Mouse (Mus musculus): ENCODE data around the gene Jmjd8. TPM values are rescaled to one million over a fixed set of nuclear protein-coding genes. Genes with fewer than 3 reads are reported as not detected.
"Not testable (repeated sequence)": the region's sequence is repeated elsewhere in the genome, so short reads cannot be mapped to it uniquely, and the experiment has no call there.

Jmjd8 gene
- total RNA-seq, 2 experiments from 2014 or later, result 11.5 to 13.0 TPM

DNA sequence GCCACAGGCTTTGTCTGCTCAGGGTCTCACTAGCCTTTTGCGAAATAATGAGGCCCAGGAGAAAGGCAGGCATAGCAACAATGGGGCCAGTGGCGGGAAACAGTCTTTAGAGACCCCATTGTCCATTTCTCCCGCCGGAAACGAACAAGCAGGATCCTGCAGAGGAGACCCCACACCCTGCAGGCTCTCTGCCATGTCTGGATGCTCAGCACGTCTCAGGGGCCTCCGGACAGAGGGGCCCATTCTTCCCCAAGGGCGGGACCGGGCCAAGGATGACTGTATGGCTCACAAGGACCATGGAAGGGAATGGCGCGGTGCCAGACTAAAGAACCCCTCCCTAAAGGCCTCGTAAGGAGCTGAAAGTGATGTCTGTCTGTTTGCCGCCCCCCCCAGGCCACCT, 34.5 kb upstream of the Jmjd8 start:
- no peak for DNase-seq
- no peak for TF ChIP-seq CTCF (IDR thresholded peaks at IDR 0.05)
- H3K27ac ChIP-seq, result peak overlapping the region; percentile 91; the same call in 1 of the 2 replicates
- no peak overlapping the region for H3K4me3 ChIP-seq
- intact Hi-C loops (cut with DNase I), result loop anchor here (10.0 kb wide), 1 partner anchor 219 kb away; the partner anchor contains the start of genes Lmf1 and Sox8

DNA sequence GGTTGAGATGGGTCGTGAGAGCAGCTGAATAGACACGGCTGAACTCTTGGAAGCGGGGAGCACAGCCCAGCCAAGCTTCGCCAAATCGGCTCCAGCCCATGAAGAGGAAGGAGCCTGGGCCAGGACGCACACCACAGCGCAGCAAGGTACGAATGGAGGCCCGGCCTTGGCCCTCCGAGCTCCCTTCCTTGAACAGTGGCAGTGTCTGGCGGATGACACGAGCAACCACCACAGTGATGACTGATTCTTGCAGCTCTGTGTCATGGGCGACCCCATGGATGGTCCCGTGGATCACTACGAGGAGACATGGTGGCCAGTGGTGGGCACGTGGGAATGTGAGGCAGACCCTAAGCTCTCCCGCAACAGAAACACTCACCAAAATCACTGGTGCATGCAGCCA, 33.7 kb upstream of the Jmjd8 start:
- H3K4me3 ChIP-seq, result 0 out of 2 replicates have a peak overlapping the region, but pooled peaks have one; percentile 12
- intact Hi-C loops (cut with DNase I), result loop anchor here (10.0 kb wide), 1 partner anchor 220 kb away; the partner anchor contains the start of genes Lmf1 and Sox8
- no peak for TF ChIP-seq CTCF (IDR thresholded peaks at IDR 0.05)
- no peak for DNase-seq
- no peak overlapping the region for H3K27ac ChIP-seq

DNA sequence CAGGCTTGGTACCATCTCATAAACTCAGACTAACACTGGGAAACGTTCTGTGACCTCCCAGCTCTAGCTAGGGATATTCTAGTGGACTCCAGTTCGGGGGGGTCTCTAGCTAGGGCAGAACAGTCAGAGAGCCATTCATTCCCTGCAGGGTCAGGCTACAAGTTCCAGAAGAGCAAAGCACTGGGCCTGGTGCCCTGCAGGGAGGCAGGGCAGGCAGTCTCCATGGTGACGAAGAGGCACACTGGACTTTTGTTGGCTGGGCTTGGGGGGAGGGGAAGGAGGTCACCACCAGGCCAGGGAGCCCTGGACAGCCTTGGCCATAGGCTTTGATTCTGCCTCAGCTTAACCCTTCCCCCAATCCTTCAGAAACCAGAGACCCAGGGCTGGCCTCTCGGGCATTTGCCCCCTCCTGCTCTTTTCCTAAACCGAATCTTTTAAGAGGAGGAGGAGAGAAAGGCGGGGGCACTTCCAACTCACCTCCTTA, 33.0 kb upstream of the Jmjd8 start, which contains the start of gene AC134908.4:
TSS of gene AC134908.4 (minus strand) at position 51 of the 484 bp plus-strand sequence.
- peak within 1 kb of the TSS; percentile 83 for H3K4me3 ChIP-seq
- TF ChIP-seq CTCF (IDR thresholded peaks at IDR 0.05), result no peak
- DNase-seq, result no peak
- intact Hi-C loops (cut with DNase I), result loop anchor here (10.0 kb wide), 1 partner anchor 221 kb away; the partner anchor contains the start of genes Lmf1 and Sox8
- H3K27ac ChIP-seq, result peak within 1 kb of the TSS; percentile 87

DNA sequence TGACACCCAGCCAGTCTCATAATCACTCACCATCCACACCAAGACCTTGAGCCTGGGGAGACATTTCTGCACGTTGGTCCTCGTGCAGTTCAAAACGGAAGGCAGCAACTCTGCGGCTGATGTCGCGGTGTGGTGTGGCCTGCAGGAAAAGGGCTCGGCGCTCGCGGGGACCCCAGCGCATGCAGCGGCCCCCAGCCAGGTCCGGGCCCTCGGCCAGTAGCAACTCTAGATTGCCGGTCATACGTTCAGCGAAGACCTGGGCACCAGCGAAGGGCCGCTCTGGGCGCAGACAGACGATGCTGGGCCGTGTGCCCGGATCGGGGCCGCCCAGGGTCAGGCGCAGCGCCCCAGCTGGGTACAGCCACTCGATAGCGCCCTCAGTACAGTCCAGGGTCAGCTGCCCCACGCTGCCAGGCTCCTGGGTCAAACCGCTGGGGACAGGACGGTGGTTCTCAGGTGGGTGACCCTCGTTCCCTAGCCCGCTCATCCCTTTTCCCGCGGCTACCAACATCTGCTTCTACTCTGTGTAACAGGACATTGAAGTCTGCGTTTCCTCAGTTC, 32.4 kb upstream of the Jmjd8 start:
- peak overlapping the region; percentile 87 for H3K27ac ChIP-seq
- peak; percentile 3; the same call in 1 of the 2 replicates for TF ChIP-seq CTCF (IDR thresholded peaks at IDR 0.05)
- intact Hi-C loops (cut with DNase I), result loop anchor here (10.0 kb wide), 1 partner anchor 221 kb away; the partner anchor contains the start of genes Lmf1 and Sox8
- peak; percentile 85 for DNase-seq
- peak overlapping the region; percentile 83 for H3K4me3 ChIP-seq

GRCm38 (mm10) chr17:25796951-25797369, 31.7 kb upstream of the Jmjd8 start, which contains the start of gene Metrn:
TSS of gene Metrn (minus strand) at chr17:25797136.
- peak; percentile 93 for DNase-seq
- intact Hi-C loops (cut with DNase I), result loop anchor here (10.0 kb wide), 1 partner anchor 222 kb away; the partner anchor contains the start of genes Lmf1 and Sox8
- Histone ChIP-seq H3K27ac (peak within 1 kb of the TSS; percentile 87), H3K4me3 (peak within 1 kb of the TSS; percentile 83)
- no peak for TF ChIP-seq CTCF (IDR thresholded peaks at IDR 0.05)

DNA sequence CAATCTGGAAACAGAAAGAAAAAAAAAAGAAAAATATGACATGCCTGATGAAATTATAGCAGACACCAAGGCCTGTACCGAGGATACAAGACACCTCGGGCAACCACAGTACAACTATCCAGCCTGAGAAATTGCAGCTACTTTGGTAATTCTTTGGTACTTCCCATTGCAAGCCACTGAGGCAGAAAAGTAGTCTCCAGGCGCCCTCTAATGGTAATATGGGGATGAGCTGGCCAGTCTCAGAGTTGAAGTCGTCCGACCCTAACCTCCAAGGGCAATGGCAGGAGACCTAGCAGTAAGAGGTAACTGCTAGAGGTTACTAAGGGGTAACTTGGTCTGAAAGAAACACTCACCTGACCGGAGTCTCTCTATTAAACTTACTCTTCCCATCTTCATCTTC, 27.6 kb upstream of the Jmjd8 start:
- DNase-seq, result peak; percentile 68
- no peak overlapping the region for H3K27ac ChIP-seq
- intact Hi-C loops (cut with DNase I), result loop anchor here (1.0 to 2.0 kb wide), 2 partner anchors 28 to 68 kb away; partner anchors contain the start of gene Narfl
- H3K4me3 ChIP-seq, result no peak overlapping the region
- peak; percentile 97 for TF ChIP-seq CTCF (IDR thresholded peaks at IDR 0.05)

GRCm38 (mm10) chr17:25802825-25803517, 25.7 kb upstream of the Jmjd8 start:
- DNase-seq, result peak; percentile 65
- intact Hi-C loops (cut with DNase I), result no loop called here
- Histone ChIP-seq H3K4me3 (no peak overlapping the region), H3K27ac (no peak overlapping the region)
- TF ChIP-seq CTCF (IDR thresholded peaks at IDR 0.05), result no peak

GRCm38 (mm10) chr17:25806507-25806906, 22.2 kb upstream of the Jmjd8 start:
- H3K4me3 ChIP-seq, result no peak overlapping the region
- H3K27ac ChIP-seq, result no peak overlapping the region
- no peak for TF ChIP-seq CTCF (IDR thresholded peaks at IDR 0.05)
- intact Hi-C loops (cut with DNase I), result no loop called here
- DNase-seq, result no peak

GRCm38 (mm10) chr17:25807452-25807851, 21.2 kb upstream of the Jmjd8 start:
- H3K27ac ChIP-seq; intact Hi-C loops (cut with DNase I); H3K4me3 ChIP-seq; DNase-seq: not testable (repeated sequence)

DNA sequence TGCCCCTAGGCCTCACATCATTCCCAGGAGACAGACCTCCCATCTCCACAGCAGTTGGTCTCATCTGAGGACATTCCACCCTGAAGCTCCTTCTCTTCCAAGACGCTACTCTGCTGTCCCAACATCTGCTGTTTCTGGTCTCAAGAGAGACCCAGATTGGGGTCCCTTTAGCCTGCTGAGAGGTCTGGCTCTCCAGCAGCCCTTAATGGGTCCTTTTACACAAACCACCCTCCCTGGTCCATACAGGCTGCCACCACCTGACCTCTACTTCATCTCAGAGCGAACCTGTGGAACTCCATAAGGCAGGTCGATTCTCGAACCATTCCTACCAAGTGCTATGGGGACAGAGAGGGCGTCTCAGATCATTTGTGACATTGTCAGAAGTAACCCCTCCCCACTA, 20.6 kb upstream of the Jmjd8 start:
- no peak for DNase-seq
- Histone ChIP-seq H3K27ac (no peak overlapping the region), H3K4me3 (peak overlapping the region; percentile 82; the same call in 1 of the 2 replicates)
- no peak for TF ChIP-seq CTCF (IDR thresholded peaks at IDR 0.05)
- intact Hi-C loops (cut with DNase I), result no loop called here

GRCm38 (mm10) chr17:25808789-25809605, 19.7 kb upstream of the Jmjd8 start, which contains the start of gene Fbxl16:
TSS of gene Fbxl16 (plus strand) at chr17:25809085.
- Histone ChIP-seq H3K4me3 (peak within 1 kb of the TSS; percentile 82), H3K27ac (peak within 1 kb of the TSS; percentile 24; the same call in 1 of the 2 replicates)
- DNase-seq, result peak; percentile 83
- intact Hi-C loops (cut with DNase I), result no loop called here
- TF ChIP-seq CTCF (IDR thresholded peaks at IDR 0.05), result peak; percentile 51

All from gastrocnemius, adult 2 months (tissue).